Mouse (Mus musculus) cerebral cortex, adult 2 months (tissue): ENCODE measurements around the gene Fam186b.

Source experiments
- WGBS: fragments of 180-500 bp; shearing (Covaris S2); methylation state at CpG from one replicate; pipeline ENCODE4 v1.1.7; 2018; 5-methylcytosine and 5-hydroxymethylcytosine counted together

Fam186b gene

GRCm38 (mm10) chr15:99223585-99224207 is 72.0 kb downstream of the Fam186b start:
- WGBS = 1% methylated on average over 46 of the region's 46 CpGs

GRCm38 (mm10) chr15:99222794-99223584 is 72.7 kb downstream of the Fam186b start:
- 7% methylated on average over 18 of the region's 18 CpGs for WGBS

- 23% methylated on average over 8 of the region's 8 CpGs for whole genome bisulfite sequencing
Observed at GRCm38 (mm10) chr15:99221315-99221952, 74.3 kb downstream of the Fam186b start.
